Mouse (Mus musculus) MEL (cell line): Measurements from ENCODE around the gene Acap1. TPM values are rescaled to one million over a fixed set of nuclear protein-coding genes. Genes with fewer than 3 reads are reported as not detected.
A peak's percentile ranks its signal among the peaks of the same experiment; 100 is the strongest.

ENCODE experiments used
- DNase-seq: peaks from one replicate; pipeline ENCODE4 v3.0.0; 2011; ENCODE audit warnings: low read depth, low spot score
- H3K27ac ChIP-seq: 2 replicates; pipeline ENCODE4 v1.5.1; 2012; ENCODE audit warnings: low read depth, mild to moderate bottlenecking, control low read depth, low read length, moderate library complexity; ENCODE audit not compliant: control insufficient read depth
- H3K27me3 ChIP-seq, 2 experiments: fragments of 150-350 bp in 1 of 2; sonication (generic) in 1 of 2; 2 replicates each; pipeline ENCODE4 v1.6.1; 2012; ENCODE audit warnings: low read length in 2 of 2, mild to moderate bottlenecking in 2 of 2, improper control_type of control experiment in 1 of 2, moderate library complexity in 1 of 2; ENCODE audit not compliant: insufficient read depth in 2 of 2, control insufficient read depth in 1 of 2
- H3K36me3 ChIP-seq, 2 experiments: 2 replicates each; pipeline ENCODE4 v1.6.1; 2012 to 2014; ENCODE audit warnings: low read length in 2 of 2, improper control_type of control experiment in 1 of 2, inconsistent platforms in 1 of 2, mild to moderate bottlenecking in 1 of 2; ENCODE audit not compliant: insufficient read depth in 2 of 2, control insufficient read depth in 1 of 2
- H3K4me1 ChIP-seq, 2 experiments: fragments of 150-350 bp in 1 of 2; sonication (generic) in 1 of 2; 2 replicates each; pipeline ENCODE4 v1.6.1; 2012; ENCODE audit warnings: low read length in 2 of 2, improper control_type of control experiment in 1 of 2, mild to moderate bottlenecking in 1 of 2; ENCODE audit not compliant: insufficient read depth in 2 of 2, control insufficient read depth in 1 of 2
- H3K4me3 ChIP-seq, 2 experiments: fragments of 150-350 bp in 1 of 2; sonication (generic) in 1 of 2; 2 replicates each; pipeline ENCODE4 v1.5.1; 2012; ENCODE audit warnings: low read depth in 2 of 2, low read length in 2 of 2, mild to moderate bottlenecking in 2 of 2, moderate library complexity in 2 of 2, control low read depth in 1 of 2, improper control_type of control experiment in 1 of 2; ENCODE audit not compliant: control insufficient read depth in 1 of 2, insufficient read depth in 1 of 2
- H3K79me2 ChIP-seq: 2 replicates; pipeline ENCODE4 v1.6.1; 2012; ENCODE audit warnings: mild to moderate bottlenecking, low read length, moderate library complexity; ENCODE audit not compliant: control insufficient read depth, poor library complexity, insufficient read depth
- H3K9ac ChIP-seq: 2 replicates; pipeline ENCODE4 v1.6.1; 2012; ENCODE audit warnings: low read depth, mild to moderate bottlenecking, control low read depth, low read length, moderate library complexity; ENCODE audit not compliant: control insufficient read depth, poor library complexity, severe bottlenecking
- H3K9me3 ChIP-seq: fragments of 150-350 bp; sonication (generic); replicated peaks from 2 replicates; pipeline ENCODE4 v1.6.1; 2012; ENCODE audit warnings: mild to moderate bottlenecking, low read length, improper control_type of control experiment, moderate library complexity; ENCODE audit not compliant: insufficient read depth
- BHLHE40 ChIP-seq: IDR thresholded peaks from 2 replicates; pipeline ENCODE4 v1.6.1; 2012; ENCODE audit warnings: low read depth, mild to moderate bottlenecking, inconsistent platforms, low read length, improper control_type of control experiment, borderline replicate concordance
- CTCF ChIP-seq, 3 experiments: IDR thresholded peaks in 2 of 3; conservative IDR thresholded peaks in 1 of 3; 2 replicates each; pipeline ENCODE4 v1.5.1; 2011 to 2012; ENCODE audit warnings: low read length in 3 of 3, low read depth in 2 of 3, mild to moderate bottlenecking in 2 of 3, improper control_type of control experiment in 1 of 3, inconsistent platforms in 1 of 3, mixed read lengths in 1 of 3, moderate library complexity in 1 of 3; ENCODE audit not compliant: control insufficient read depth in 1 of 3, insufficient read depth in 1 of 3, poor library complexity in 1 of 3, severe bottlenecking in 1 of 3
- ELF1 ChIP-seq: IDR thresholded peaks from 2 replicates; pipeline ENCODE4 v1.6.1; 2014; ENCODE audit warnings: low read depth, mild to moderate bottlenecking, inconsistent platforms, low read length, improper control_type of control experiment, moderate library complexity
- EP300 ChIP-seq, 2 experiments: IDR thresholded peaks; 2 replicates each; pipeline ENCODE4 v1.6.1; 2011; ENCODE audit warnings: improper control_type of control experiment in 2 of 2, low read length in 2 of 2, low read depth in 1 of 2, mild to moderate bottlenecking in 1 of 2
- GATA1 ChIP-seq: IDR thresholded peaks from 2 replicates; pipeline ENCODE4 v1.6.1; 2011; ENCODE audit warnings: low read depth, low read length, improper control_type of control experiment
- HCFC1 ChIP-seq: IDR thresholded peaks from 2 replicates; pipeline ENCODE4 v1.6.1; 2012; ENCODE audit warnings: low read depth, mild to moderate bottlenecking, inconsistent platforms, low read length, improper control_type of control experiment, moderate library complexity
- JUND ChIP-seq: IDR thresholded peaks from 2 replicates; pipeline ENCODE4 v1.6.1; 2011; ENCODE audit warnings: low read depth, mild to moderate bottlenecking, improper control_type of control experiment, low read length
- MAZ ChIP-seq: IDR thresholded peaks from 2 replicates; pipeline ENCODE4 v1.6.1; 2012; ENCODE audit warnings: low read depth, mild to moderate bottlenecking, inconsistent platforms, low read length, improper control_type of control experiment
- NRF1 ChIP-seq: IDR thresholded peaks from 2 replicates; pipeline ENCODE4 v1.6.1; 2014; ENCODE audit warnings: low read depth, mild to moderate bottlenecking, inconsistent platforms, low read length, improper control_type of control experiment, moderate library complexity; ENCODE audit not compliant: poor library complexity, insufficient read depth, severe bottlenecking
- RAD21 ChIP-seq: IDR thresholded peaks from 2 replicates; pipeline ENCODE4 v1.6.1; 2011; ENCODE audit warnings: mild to moderate bottlenecking, low read depth, low read length, improper control_type of control experiment
- SIN3A ChIP-seq: IDR thresholded peaks from 2 replicates; pipeline ENCODE4 v1.6.1; 2012; ENCODE audit warnings: low read length, improper control_type of control experiment, inconsistent platforms
- SMC3 ChIP-seq: IDR thresholded peaks from 2 replicates; pipeline ENCODE4 v1.6.1; 2011; ENCODE audit warnings: low read depth, low read length, improper control_type of control experiment
- TCF12 ChIP-seq: IDR thresholded peaks from 2 replicates; pipeline ENCODE4 v1.6.1; 2014; ENCODE audit warnings: low read depth, mild to moderate bottlenecking, inconsistent platforms, low read length, improper control_type of control experiment, moderate library complexity
- UBTF ChIP-seq: IDR thresholded peaks from 2 replicates; pipeline ENCODE4 v1.6.1; 2012; ENCODE audit warnings: low read depth, mild to moderate bottlenecking, inconsistent platforms, low read length, improper control_type of control experiment, moderate library complexity, borderline replicate concordance; ENCODE audit not compliant: insufficient read depth
- ZKSCAN1 ChIP-seq: IDR thresholded peaks from 2 replicates; pipeline ENCODE4 v1.6.1; 2012; ENCODE audit warnings: low read depth, mild to moderate bottlenecking, inconsistent platforms, low read length, improper control_type of control experiment, moderate library complexity
- ZMIZ1 ChIP-seq: IDR thresholded peaks from 2 replicates; pipeline ENCODE4 v1.6.1; 2012; ENCODE audit warnings: low read depth, mild to moderate bottlenecking, inconsistent platforms, low read length, improper control_type of control experiment, moderate library complexity
- polyA plus RNA-seq, 2 experiments: library from polyadenylated mRNA; stranded (reverse) in 1 of 2; unstranded in 1 of 2; fragments of >175 nt in 1 of 2; fragments of >200 nt in 1 of 2; gene quantifications; 2 replicates each; pipeline versions ENCODE4 v1.2.1 to v1.2.4; 2012; ENCODE audit warnings: low replicate concordance in 2 of 2, low read depth in 1 of 2; ENCODE audit not compliant: insufficient read length in 2 of 2, insufficient read depth in 1 of 2, missing spikeins in 1 of 2
- total RNA-seq: library from RNA; depleted of rRNA; stranded (reverse); fragments of 300-350 nt; gene quantifications from 2 replicates; pipeline ENCODE4 v1.2.3, GENCODE M21; 2012

Gene Acap1
- total and polyA plus RNA-seq, 3 experiments, result 20.7 to 42.2 TPM; not detected in 1

DNA sequence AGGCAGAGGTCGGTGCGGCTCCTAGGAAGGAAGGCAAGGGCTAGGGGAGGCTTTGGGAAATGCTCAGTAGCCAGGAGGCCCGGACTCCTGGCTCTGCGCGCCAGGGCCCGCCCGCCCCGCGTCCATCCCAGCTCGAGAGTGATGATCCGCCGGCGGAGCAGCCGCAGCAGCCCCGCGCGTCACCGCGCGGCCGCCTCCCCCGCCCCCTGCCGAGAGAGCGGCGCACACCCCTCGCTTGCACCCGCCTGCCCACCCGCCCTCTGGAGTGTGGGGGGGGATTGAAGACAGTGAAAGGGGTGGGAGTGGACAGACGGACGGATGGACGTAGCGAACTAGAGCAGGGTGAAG lies 57.8 kb downstream of the Acap1 start, which contains the start of gene Nlgn2 (continued):
- TF ChIP-seq CTCF (IDR thresholded peaks at IDR 0.05 in 2 of 3, conservative IDR thresholded peaks at IDR 0.05 in 1 of 3; ENCODE audit: control insufficient read depth in 1 of 3, insufficient read depth in 1 of 3, low read depth in 2 of 3, low read length in 3 of 3, poor library complexity in 1 of 3, severe bottlenecking in 1 of 3) (0 out of 6 replicates have a peak, but pooled peaks of 1 of the 3 experiments have one; percentile 8), ZKSCAN1 (no peak), SIN3A (peak; percentile 42; the same call in 1 of the 2 replicates), TCF12 (no peak), NRF1 (peak; percentile 56; the same call in 1 of the 2 replicates), GATA1 (no peak), JUND (no peak)

DNA sequence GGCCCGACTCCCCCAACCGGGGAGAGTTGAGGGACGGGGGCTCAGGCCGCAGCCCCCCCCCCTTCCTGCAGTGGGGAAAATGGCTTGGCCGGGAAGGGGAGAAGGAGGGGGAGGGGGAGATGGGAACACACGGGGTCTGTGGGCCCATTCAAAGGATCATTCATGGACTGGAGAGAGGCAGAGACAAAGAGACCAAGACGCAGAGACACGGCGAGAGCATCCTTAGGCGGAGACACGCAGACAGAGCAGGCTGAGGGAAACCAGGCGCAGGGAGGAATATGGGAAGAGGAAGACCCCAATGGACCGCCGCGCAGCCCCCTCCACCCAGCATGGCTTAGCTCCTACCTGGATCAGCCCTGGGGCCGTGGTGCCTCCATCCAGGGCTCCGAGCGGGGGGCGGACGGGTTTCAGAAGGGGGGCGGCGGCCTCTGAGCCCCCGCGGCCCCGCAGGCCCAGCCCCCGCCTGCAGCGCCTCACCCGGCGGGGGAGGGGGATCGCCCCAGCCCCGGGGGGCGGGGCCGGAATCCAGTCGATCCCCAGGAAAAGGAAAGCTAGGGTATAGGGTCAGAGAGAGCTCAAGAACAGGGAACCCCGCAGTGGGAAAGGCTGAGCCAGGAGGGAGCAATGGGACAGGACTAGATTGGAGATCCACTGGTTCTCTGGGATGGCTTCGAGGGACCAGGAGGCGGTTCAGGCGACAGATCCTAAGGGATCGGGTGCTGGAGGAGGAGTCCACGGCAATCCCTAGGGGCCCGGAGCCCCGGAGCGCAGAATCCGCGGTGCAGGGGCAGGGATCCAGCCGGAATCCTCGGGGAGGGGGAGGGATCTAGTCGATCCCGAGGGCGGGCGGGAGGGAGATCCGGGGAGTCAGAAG lies 58.4 kb downstream of the Acap1 start:
- DNase-seq, result peak; percentile 41
- peaks cover 1% of the 10 kb centered on the region; the same call in 1 of the 2 replicates for H3K79me2 ChIP-seq
- H3K36me3 ChIP-seq, result peaks cover 0 to 14% of the 10 kb centered on the region in 2 experiments; a peak in 2 of 4 replicates
- no peak for TF ChIP-seq ELF1
- TF ChIP-seq HCFC1, result no peak
- no peak for TF ChIP-seq RAD21
- no peak for TF ChIP-seq ZMIZ1
- 0 out of 2 replicates have a peak, but pooled peaks have one; percentile 56 for TF ChIP-seq UBTF
- TF ChIP-seq MAZ, result peak; percentile 64; the same call in 1 of the 2 replicates
- TF ChIP-seq SMC3, result no peak
- TF ChIP-seq EP300 (IDR thresholded peaks at IDR 0.05; ENCODE audit: low read depth in 1 of 2, low read length in 2 of 2), result no peak
- no peak for TF ChIP-seq BHLHE40
- H3K27ac ChIP-seq, result no peak overlapping the region
- H3K9me3 ChIP-seq, result no peaks in the 10 kb centered on the region
- peaks cover 10 to 28% of the 10 kb centered on the region in 2 experiments for H3K4me1 ChIP-seq
- H3K27me3 ChIP-seq, result no peaks in the 10 kb centered on the region; a peak in 1 of 4 replicates
- H3K9ac ChIP-seq, result peak overlapping the region; percentile 67
- peak overlapping the region; percentile 60 to 97 for H3K4me3 ChIP-seq

DNA sequence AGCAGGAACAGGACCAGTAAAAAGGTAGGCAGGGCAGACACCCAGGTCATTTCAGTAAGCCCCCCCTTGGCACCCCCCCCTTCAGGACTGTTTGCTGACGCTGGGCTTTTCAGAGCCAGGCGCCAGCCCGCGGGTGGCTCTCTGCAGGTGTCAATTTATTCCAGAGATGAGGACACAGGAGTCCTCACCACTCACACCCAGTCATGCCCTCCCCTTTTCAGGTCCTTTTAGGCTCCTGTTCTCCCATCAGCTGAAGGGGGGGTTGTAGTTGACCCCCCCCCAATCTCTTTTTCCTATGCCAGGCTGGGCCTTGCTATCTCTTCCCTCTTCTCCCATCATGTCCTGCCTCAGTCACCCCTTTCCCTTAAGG lies 59.4 kb downstream of the Acap1 start:
- H3K9ac ChIP-seq, result no peak overlapping the region
- H3K4me3 ChIP-seq, result no peak overlapping the region
- peaks cover 10 to 28% of the 10 kb centered on the region in 2 experiments for H3K4me1 ChIP-seq
- peaks cover 0 to 14% of the 10 kb centered on the region in 2 experiments; a peak in 2 of 4 replicates for H3K36me3 ChIP-seq
- TF ChIP-seq SIN3A, result peak; percentile 18; the same call in 1 of the 2 replicates
- no peak for TF ChIP-seq RAD21
- no peaks in the 10 kb centered on the region for H3K9me3 ChIP-seq
- no peaks in the 10 kb centered on the region; a peak in 1 of 4 replicates for H3K27me3 ChIP-seq
- no peak overlapping the region for H3K27ac ChIP-seq
- DNase-seq, result no peak
- H3K79me2 ChIP-seq, result peaks cover 1% of the 10 kb centered on the region; the same call in 1 of the 2 replicates
